Mouse (Mus musculus) ES-Bruce4 (cell line): ENCODE measurements around the gene Rnf19b.

Source experiments
- CTCF ChIP-seq: IDR thresholded peaks from one replicate; pipeline ENCODE4 v1.8.1; 2011; ENCODE audit warnings: low read depth, low read length
- EP300 ChIP-seq: IDR thresholded peaks from 2 replicates; pipeline ENCODE4 v1.6.1; 2011; ENCODE audit warnings: low read depth, low read length; ENCODE audit not compliant: insufficient read depth
- POLR2A ChIP-seq: IDR thresholded peaks from one replicate; pipeline ENCODE4 v1.8.1; 2011; ENCODE audit warnings: low read length; ENCODE audit not compliant: insufficient read depth

DNA sequence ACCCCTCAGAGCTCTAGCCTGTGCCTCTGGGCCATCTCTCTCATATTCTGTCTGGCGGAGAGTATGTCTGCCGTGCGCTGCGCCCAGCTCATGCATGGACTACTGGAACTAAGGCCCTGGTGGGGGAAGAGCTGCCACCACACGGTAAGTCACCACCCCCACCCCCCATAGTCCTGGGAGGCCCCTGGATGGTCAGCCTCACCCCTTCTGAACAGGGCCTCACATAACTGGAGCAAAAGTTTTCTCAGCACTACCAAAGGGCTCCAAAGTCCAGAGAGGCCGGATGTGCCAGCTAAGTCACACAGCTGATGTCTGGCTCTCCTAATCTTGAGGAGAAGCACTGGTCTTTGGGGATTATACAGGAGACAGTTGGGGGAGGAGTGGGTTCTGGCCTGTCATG is 52.7 kb downstream of the Rnf19b start:
- TF ChIP-seq CTCF: no peak
- no peak for TF ChIP-seq POLR2A
- TF ChIP-seq EP300: no peak
